Mouse (Mus musculus) macrophage (primary cell): ENCODE measurements around the gene Ptgdr2. TPM values are rescaled to one million over a fixed set of nuclear protein-coding genes. Genes with fewer than 3 reads are reported as not detected.

Experiments
- H3K27ac ChIP-seq: fragments of 350-480 bp; formaldehyde crosslinking; 2 replicates; pipeline ENCODE4 v1.9.0; 2021
- H3K36me3 ChIP-seq: fragments of 350-480 bp; formaldehyde crosslinking; 2 replicates; pipeline ENCODE4 v1.9.0; 2021; ENCODE audit errors: inconsistent target
- H3K4me3 ChIP-seq: fragments of 350-480 bp; formaldehyde crosslinking; 2 replicates; pipeline ENCODE4 v1.9.0; 2021; ENCODE audit errors: inconsistent target
- H3K79me2 ChIP-seq: fragments of 350-480 bp; formaldehyde crosslinking; 2 replicates; pipeline ENCODE4 v1.9.0; 2021; ENCODE audit errors: inconsistent target
- WGBS: methylation state at CpG from one replicate; pipeline ENCODE4 v1.1.7; 2026; ENCODE audit warnings: inconsistent platforms; ENCODE audit not compliant: missing documents; 5-methylcytosine and 5-hydroxymethylcytosine counted together
- polyA plus RNA-seq: library from polyadenylated mRNA; stranded (reverse); fragments of 250-400 nt; gene quantifications from 3 replicates; pipeline ENCODE4 v1.2.4, GENCODE M21; 2018; ENCODE audit warnings: inconsistent platforms
- total RNA-seq, 78 experiments: library from RNA; depleted of rRNA; stranded (reverse); fragments of 250-400 nt; gene quantifications; 1 replicate in 9 of 78; 2 replicates in 24 of 78; 3 replicates in 43 of 78; 4 replicates in 2 of 78; pipeline ENCODE4 v1.2.4; 2018; ENCODE audit warnings: inconsistent platforms in 56 of 78

The Ptgdr2 gene
- not detected for total RNA-seq (2018; cell fraction: chromatin; rRNA removed)
- total RNA-seq (2018; cell fraction: cytosol; rRNA removed) = under 1 TPM in 1 of 26 experiments, not detected in 25; 0.09 TPM
- not detected for total RNA-seq (2018; cell fraction: nucleus; rRNA removed)
- polyA plus RNA-seq = not detected in 3 replicates

DNA sequence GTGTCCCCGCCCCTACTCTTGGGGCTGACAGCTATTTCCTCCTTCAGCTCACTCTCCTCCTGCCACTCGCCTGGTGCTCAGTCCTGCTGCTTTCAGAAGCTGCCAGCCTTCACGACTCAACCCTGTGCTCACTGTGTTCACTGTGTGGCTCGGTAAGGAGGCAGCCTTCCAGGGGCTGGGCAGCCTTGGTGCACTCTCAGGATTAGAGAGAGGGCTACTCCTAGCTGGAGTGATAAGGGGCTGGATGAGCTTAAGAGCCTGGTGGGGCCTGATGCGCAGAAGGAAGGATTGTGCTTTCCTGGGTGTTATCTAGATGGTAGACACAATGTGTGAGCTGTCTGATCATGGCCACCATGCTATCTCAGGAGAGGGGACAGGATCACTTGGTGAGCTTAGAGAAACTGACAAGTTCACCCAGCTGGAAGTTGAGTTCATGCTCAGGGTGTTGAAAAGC, at the start of gene Ptgdr2:
TSS of gene Ptgdr2 (plus strand) at position 51 of the 454 bp plus-strand sequence.
- WGBS = 39% methylated on average over 5 of the region's 5 CpGs
- Histone ChIP-seq H3K27ac (no peak within 1 kb of the TSS), H3K4me3 (no peak within 1 kb of the TSS), H3K36me3 (peaks cover 7% of the 10 kb centered on the region; the same call in 1 of the 2 replicates), H3K79me2 (no peaks in the 10 kb centered on the region)

DNA sequence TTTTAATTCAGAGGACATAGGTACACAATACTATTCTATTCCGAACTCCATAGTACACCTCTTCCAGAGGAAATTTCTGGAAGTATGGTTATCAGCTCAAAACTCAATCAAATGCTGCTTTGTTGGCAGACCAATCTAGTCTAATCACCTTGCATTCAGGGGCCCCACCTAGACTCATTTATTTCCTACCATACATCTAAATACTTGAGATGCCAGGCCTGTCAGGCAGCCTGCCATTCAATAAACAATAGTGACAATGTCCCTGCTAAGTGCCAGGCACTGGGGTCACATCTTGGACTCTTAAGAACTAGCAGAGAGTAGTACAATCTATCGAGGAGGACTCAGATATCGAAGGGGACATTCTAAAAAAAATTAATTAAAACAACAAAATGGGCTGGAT, 44.8 kb upstream of the Ptgdr2 start:
- WGBS = 93% methylated on average over 3 of the region's 3 CpGs
- Histone ChIP-seq H3K27ac (no peak overlapping the region), H3K36me3 (no peaks in the 10 kb centered on the region), H3K79me2 (peaks cover 18% of the 10 kb centered on the region), H3K4me3 (no peak overlapping the region)

DNA sequence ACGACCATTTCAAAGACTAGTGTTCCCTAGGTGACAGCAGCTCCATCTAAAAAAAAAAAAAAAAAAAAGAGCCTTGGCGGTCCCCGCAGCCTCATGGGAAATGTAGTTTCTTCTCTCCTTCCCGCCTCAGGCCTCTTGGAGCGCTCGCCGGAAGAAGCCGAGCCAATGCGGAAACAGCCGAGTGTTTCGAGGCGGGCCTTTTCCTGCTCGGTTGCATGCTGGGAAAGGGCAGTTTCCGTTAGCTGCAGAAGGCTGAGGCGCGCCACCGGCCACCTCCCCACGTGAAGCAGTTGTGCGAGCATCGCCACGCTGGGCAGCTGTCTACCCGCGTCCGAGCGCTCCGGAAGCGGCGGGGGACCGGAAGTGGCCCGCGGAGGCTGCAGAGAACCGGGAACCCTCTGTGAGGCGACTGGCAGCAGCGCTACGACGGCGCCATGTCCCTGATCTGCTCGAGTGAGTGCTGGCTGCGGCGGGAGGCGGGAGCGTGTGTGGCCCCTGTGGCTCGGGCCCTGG, 41.9 kb upstream of the Ptgdr2 start, which contains the start of gene Prpf19:
TSS of gene Prpf19 (plus strand) at position 216 of the 513 bp plus-strand sequence.
- peaks cover 37% of the 10 kb centered on the region for H3K79me2 ChIP-seq
- H3K36me3 ChIP-seq = peaks cover 25% of the 10 kb centered on the region; the same call in 1 of the 2 replicates
- peak within 1 kb of the TSS; percentile 92 for H3K4me3 ChIP-seq
- WGBS = under 1% methylated on average over 39 of the region's 43 CpGs
- H3K27ac ChIP-seq = peak within 1 kb of the TSS; percentile 65

DNA sequence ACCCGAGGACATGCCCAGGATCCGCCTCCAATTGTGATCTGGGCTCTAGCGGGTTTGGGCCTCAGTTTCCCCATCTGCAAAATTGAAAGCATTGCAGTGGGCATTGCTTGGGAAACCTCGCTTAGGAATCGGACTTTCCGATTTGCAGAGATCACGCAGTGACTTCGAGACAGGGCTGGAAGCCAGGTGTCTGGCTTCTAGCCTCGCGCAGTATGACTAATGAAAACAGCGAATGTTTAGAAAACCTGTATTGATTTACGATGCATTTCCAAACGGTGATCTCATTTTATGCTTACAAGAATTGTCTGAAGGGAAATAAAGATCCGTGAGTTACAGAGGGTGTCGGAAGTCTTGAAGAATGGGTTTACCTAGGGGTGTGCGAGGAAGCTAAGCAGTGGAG, 41.3 kb upstream of the Ptgdr2 start:
- H3K4me3 ChIP-seq = peak overlapping the region; percentile 92
- WGBS = 1% methylated on average over 16 of the region's 16 CpGs
- peaks cover 37% of the 10 kb centered on the region for H3K79me2 ChIP-seq
- H3K27ac ChIP-seq = peak overlapping the region; percentile 65
- H3K36me3 ChIP-seq = peaks cover 31% of the 10 kb centered on the region

DNA sequence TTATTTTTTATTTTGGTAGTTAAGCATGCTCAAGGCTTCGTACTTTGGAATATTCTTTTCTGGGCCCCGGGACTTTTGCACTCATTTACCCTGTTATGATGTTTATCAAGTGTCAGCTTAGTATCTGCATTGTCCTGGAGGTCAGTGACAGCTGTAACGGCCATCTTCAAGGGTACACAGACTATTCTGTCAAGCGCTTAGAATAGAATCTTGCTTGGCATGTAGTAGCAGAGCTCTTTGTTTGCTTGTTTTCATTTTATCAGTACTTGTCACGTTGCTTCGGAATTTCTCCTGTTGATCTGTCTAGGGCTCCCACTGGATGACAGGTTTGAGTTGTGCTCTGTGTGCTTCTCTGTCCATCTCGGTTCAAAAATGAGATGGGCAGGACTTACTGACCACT, 40.1 kb upstream of the Ptgdr2 start:
- H3K36me3 ChIP-seq = peaks cover 43% of the 10 kb centered on the region
- no peak overlapping the region for H3K4me3 ChIP-seq

DNA sequence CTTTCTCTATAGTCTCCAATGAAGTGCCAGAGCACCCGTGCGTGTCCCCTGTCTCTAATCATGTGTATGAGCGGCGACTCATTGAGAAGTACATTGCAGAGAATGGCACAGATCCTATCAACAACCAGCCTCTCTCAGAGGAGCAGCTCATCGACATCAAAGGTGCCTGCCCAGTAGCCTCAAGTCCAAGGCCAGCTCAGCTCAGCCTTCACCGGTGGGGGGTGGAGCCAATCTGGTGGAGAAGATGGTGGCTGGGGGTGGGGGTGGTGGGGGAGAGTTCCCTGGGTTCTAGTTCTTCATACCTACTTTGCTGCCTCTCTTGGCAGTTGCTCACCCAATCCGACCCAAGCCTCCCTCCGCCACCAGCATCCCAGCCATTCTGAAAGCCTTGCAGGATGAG, 39.5 kb upstream of the Ptgdr2 start:
- no peak overlapping the region for H3K27ac ChIP-seq
- peaks cover 37% of the 10 kb centered on the region for H3K79me2 ChIP-seq
- no peak overlapping the region for H3K4me3 ChIP-seq
- 90% methylated on average over 8 of the region's 8 CpGs for WGBS
- peaks cover 49% of the 10 kb centered on the region for H3K36me3 ChIP-seq

More for the DNA sequence above, 40.1 kb upstream of the Ptgdr2 start:
- Histone ChIP-seq H3K27ac (no peak overlapping the region), H3K79me2 (peaks cover 37% of the 10 kb centered on the region)
- 88% methylated on average over 7 of the region's 7 CpGs for WGBS

DNA sequence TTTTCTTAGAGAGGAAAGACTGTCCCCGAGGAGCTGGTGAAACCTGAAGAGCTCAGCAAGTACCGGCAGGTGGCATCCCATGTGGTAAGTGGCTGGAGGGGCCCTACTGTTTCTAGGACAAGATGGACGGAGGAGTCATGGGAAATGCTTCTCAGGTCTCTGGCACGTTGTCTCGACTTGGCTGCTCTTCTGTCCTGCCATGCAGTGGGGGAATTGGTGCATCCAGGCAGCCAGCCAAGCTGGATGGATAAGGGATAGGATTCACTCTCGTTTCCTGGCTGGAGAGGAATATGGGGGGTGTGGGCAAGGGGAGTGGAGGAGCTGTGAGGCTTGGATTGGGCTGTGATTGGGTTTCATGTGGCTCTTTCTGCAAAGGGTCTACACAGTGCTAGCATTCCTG, 36.6 kb upstream of the Ptgdr2 start:
- Histone ChIP-seq H3K79me2 (peaks cover 37% of the 10 kb centered on the region), H3K27ac (no peak overlapping the region), H3K36me3 (peaks cover 72% of the 10 kb centered on the region), H3K4me3 (no peak overlapping the region)
- 97% methylated on average over 6 of the region's 6 CpGs for WGBS

DNA sequence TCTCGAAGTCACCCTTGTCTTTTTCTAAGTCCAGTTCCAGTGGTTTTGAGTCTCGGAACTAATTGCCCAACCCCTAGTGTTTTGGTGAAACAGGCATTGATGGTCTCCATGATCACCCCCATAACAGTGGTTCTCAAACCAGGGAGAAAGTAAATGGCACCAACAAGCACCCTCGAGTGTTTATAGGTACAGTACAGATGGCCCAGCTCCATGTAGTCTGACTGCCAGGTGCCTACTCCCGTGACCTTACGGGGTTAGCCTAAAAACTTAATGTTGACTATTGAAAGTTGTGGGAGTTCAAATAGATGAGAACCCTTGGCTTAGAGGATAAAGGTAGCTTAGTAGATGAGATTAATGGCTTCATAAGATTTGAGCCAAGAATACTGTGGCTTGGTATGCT, 35.9 kb upstream of the Ptgdr2 start:
- H3K36me3 ChIP-seq = peaks cover 72% of the 10 kb centered on the region
- WGBS = 95% methylated on average over 5 of the region's 5 CpGs
- H3K79me2 ChIP-seq = peaks cover 30% of the 10 kb centered on the region
- H3K4me3 ChIP-seq = no peak overlapping the region
- no peak overlapping the region for H3K27ac ChIP-seq

DNA sequence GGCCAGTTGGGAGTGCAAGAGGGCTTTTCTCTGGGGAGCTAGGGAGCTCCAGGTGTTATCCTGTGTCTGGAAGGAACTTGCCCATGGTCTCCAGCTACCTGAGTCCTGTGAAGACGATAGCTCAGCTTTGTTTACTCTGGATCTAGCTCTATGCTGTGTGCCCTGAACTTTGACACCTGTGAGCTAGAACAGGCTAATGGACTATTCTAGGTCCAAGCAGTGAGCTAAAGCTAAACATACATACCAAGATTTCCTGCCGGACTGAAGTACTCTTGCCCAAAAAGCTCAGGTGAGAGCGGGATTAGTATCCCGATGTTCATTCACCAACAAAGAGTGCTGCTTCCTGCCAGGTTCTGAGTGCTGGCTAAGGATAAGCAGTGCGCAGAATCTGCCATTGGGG, 32.4 kb upstream of the Ptgdr2 start:
- Histone ChIP-seq H3K4me3 (no peak overlapping the region), H3K79me2 (no peaks in the 10 kb centered on the region), H3K27ac (no peak overlapping the region), H3K36me3 (peaks cover 53% of the 10 kb centered on the region)
- WGBS = 90% methylated on average over 5 of the region's 5 CpGs

DNA sequence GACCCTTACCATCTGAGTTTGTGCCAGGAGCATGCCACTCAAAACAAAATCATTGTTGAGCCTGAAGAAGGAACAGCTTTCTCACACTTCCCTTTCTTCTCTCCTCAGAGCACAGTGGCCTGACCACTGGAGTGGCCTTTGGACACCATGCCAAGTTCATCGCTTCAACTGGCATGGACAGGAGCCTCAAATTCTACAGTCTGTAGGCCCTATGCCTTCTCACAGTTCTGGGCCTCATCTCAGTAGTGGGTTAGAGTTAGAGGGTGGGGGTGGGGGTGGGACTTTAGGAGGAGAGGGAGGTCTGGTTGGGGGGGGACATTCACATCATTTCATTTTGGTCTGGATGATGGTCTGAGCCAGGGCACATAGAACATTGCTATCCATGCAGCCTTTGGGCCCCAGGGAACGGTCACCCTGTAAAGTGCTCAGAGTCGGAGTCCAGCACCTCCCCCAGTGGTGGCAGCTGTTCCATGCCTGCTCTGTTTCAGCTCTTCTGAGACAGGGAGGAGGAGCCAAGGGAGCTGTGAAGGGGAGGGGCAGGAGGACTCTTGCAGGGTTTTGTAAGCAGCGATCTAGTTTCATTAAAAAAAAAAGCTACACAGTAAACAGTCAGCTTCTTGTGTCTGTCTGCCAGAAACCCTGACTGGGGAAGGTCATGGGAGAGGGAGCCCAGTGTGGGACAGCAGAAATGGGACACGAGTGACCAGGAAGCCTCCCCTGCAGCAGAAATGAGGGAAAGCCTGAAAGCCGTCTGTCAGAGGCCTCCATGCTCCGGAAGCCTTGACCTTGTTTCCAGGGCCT, 31.8 kb upstream of the Ptgdr2 start:
- no peak overlapping the region for H3K4me3 ChIP-seq
- no peaks in the 10 kb centered on the region for H3K79me2 ChIP-seq
- 83% methylated on average over 7 of the region's 7 CpGs for WGBS
- peaks cover 46% of the 10 kb centered on the region for H3K36me3 ChIP-seq
- H3K27ac ChIP-seq = no peak overlapping the region

DNA sequence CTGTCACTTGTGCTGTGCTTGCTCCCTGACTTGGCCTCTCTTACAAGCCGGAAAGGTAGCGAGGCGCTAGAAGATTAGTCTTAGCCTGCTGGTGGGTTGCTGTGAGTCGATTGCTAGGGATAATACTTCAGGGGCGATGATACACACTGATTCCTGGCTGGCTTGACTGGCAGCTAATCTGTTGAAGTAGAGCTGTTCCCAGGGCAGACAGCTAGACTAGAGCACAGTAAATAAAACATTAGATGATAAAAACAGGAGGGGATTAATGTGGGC, 31.3 kb upstream of the Ptgdr2 start:
- H3K36me3 ChIP-seq = peaks cover 41% of the 10 kb centered on the region
- H3K4me3 ChIP-seq = no peak overlapping the region
- no peak overlapping the region for H3K27ac ChIP-seq
- WGBS = 95% methylated on average over 5 of the region's 5 CpGs
- no peaks in the 10 kb centered on the region for H3K79me2 ChIP-seq

DNA sequence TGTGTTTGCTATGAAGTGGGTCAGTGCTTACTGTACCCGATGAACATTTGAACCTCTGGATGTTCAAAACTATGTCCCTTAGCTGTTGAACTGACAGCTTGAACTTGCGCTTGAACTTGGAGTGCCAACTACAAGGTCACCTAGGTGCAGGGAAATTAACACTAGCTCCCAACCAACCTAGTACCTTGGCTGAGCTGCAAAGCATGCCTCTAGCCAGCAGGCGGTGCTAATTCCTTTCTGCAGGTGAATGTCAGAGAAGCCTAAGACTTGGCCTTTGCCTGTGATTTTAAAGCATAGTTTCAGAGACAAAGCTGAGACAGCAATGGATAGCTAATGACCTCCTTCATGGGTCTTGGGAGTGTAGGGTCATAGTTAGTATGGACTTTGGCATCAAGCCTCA, 29.1 kb upstream of the Ptgdr2 start:
- Histone ChIP-seq H3K36me3 (peaks cover 19% of the 10 kb centered on the region; the same call in 1 of the 2 replicates), H3K27ac (no peak overlapping the region), H3K4me3 (no peak overlapping the region), H3K79me2 (no peaks in the 10 kb centered on the region)
- WGBS = 65% methylated on average over 3 of the region's 3 CpGs

DNA sequence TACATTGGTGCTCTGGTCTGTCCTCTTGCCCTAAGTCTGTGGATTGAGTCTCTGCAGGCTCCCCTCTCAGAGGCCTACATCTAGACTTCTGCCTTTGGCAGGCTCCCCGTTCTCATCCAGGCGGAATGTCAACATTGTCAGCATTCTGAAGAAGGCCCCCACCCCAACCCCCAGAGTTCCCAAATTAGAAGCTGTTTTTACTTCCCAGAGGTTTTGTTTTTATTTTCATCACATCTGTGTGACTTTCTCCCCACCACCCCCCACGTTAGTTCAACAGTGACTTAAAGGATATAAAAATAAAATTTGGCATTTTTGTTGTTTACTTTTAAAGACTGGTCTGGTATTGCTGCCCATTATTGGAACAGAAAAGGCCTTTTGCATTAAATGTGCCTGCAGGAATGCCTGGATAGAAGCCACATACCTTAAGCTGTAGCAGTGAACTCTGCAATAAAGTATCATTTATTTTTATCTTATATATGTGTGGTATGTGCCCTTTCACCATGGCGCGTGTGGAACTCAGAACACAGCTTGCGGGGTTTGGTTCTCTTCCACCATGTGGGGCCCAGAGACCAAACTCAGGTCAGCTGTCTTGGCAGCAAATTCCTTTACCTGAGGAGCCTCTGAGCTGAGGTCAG, 27.8 kb upstream of the Ptgdr2 start:
- no peak overlapping the region for H3K27ac ChIP-seq
- H3K79me2 ChIP-seq = no peaks in the 10 kb centered on the region
- no peak overlapping the region for H3K4me3 ChIP-seq
- peaks cover 6% of the 10 kb centered on the region; the same call in 1 of the 2 replicates for H3K36me3 ChIP-seq
- WGBS = 93% methylated on average over 6 of the region's 6 CpGs

DNA sequence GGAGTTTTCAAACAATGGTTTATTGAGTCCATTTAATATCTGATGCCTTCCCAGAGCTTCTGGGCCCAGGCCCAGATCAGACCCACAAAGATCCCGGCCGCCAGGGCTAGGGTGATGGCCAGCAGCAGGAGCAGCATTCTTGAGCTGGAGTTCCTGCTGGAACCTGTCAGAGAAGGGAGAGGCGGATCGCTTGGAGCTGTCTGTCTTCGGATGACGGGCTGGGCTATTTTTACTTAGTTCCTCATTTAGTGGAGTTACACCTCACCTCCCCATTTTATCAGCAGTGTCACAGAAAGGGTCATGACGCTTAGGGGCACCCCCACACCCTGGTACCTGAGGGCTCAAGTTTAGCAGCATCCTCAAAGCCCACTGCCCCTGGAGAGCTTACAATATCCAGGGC, 22.7 kb upstream of the Ptgdr2 start:
- H3K79me2 ChIP-seq = no peaks in the 10 kb centered on the region
- no peak overlapping the region for H3K4me3 ChIP-seq
- no peak overlapping the region for H3K27ac ChIP-seq
- no peaks in the 10 kb centered on the region for H3K36me3 ChIP-seq
- 6% methylated on average over 6 of the region's 7 CpGs for WGBS

DNA sequence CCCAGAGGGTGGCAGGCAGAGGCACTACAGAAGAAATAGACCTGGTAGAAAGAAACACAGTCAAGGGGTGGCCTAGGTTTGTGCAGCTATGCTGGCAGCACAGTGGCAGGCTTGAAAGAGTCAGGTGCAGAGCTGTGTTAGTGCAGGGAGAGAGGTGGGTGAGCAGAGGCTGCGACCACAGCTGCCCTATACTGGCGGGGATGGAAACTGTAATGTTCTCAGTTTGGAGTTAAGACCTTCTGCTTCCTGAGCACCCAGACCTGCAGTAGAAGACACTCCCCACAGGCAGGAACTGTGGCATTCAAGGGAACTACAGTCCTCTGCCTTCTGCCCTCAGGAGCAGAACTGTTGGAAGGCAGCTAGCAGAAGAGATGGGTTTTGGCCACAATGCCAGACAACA, 22.1 kb upstream of the Ptgdr2 start:
- WGBS = 51% methylated on average over 2 of the region's 2 CpGs
- Histone ChIP-seq H3K79me2 (no peaks in the 10 kb centered on the region), H3K4me3 (no peak overlapping the region), H3K27ac (no peak overlapping the region), H3K36me3 (no peaks in the 10 kb centered on the region)
